ENCODE assay signal across 22 mouse cellular contexts in genomic region chr2:167657973-167658372, GRCm38 (mm10). TPM values are rescaled to one million over a fixed set of nuclear protein-coding genes. Genes with fewer than 3 reads are reported as not detected.
A peak's percentile ranks its signal among the peaks of the same experiment; 100 is the strongest.
DNase-seq lines count a peak whose midpoint lies in the region; ATAC-seq and TF ChIP-seq lines count a peak whose summit lies in the region.
"Had no signal": no experiment of that assay in that cellular context is flagged by ENCODE, and none has a peak within 500 bp of the region (broad histone marks: within the 10 kb centered on the region; RNA-seq: fewer than 3 reads in every experiment).

No protein-coding gene starts in this region.

- TF ChIP-seq EP300 in CH12.LX (IDR thresholded peaks at IDR 0.05; ENCODE audit: low read length) = no peak

- H3K4me2 ChIP-seq in heart, embryonic 13.5 days = peak overlapping the region; percentile 99; the same call in 1 of the 2 replicates
- H3K4me2 ChIP-seq in heart, embryonic 11.5 days = no peak overlapping the region
- H3K4me2 ChIP-seq in limb, embryonic 13.5 days (replicated peaks) = no peak overlapping the region
- H3K4me2 ChIP-seq in CH12.LX (ENCODE audit: insufficient read depth, low read depth, poor library complexity, severe bottlenecking) = peak overlapping the region; percentile 80; the same call in 1 of the 2 replicates
- H3K4me2 ChIP-seq: midbrain, embryonic 15.5 days had no signal

- H3K9ac ChIP-seq in heart, embryonic 13.5 days = 0 out of 2 replicates have a peak overlapping the region, but pooled peaks have one; percentile 12
- H3K9ac ChIP-seq in heart, embryonic 11.5 days (ENCODE audit: low read depth, low read length) = no peak overlapping the region
- H3K9ac ChIP-seq in limb, embryonic 13.5 days = peak overlapping the region; percentile 92; the same call in 1 of the 2 replicates
- no peak overlapping the region for H3K9ac ChIP-seq in CH12.LX (ENCODE audit: insufficient read depth, low read depth)
- H3K9ac ChIP-seq: midbrain, embryonic 15.5 days had no signal

- TF ChIP-seq RAD21 in CH12.LX (IDR thresholded peaks at IDR 0.05; ENCODE audit: low read depth, low read length) = no peak

- H3K27me3 ChIP-seq in heart, embryonic 13.5 days (replicated peaks) = 0 out of 2 replicates have a peak, but pooled peaks cover 4% of the 10 kb centered on the region
- 0 out of 2 replicates have a peak, but pooled peaks cover 5% of the 10 kb centered on the region for H3K27me3 ChIP-seq in heart, embryonic 11.5 days (ENCODE audit: control insufficient read depth, insufficient read depth, low read length)
- 0 out of 2 replicates have a peak, but pooled peaks cover 5% of the 10 kb centered on the region for H3K27me3 ChIP-seq in limb, embryonic 13.5 days
- peaks cover 11% of the 10 kb centered on the region for H3K27me3 ChIP-seq in limb, embryonic 10.5 days (ENCODE audit: low read depth, poor library complexity, severe bottlenecking)
- peaks cover 10% of the 10 kb centered on the region for H3K27me3 ChIP-seq in CH12.LX (replicated peaks)
- H3K27me3 ChIP-seq in embryonic facial prominence, embryonic 10.5 days (replicated peaks; ENCODE audit: low read depth, poor library complexity, severe bottlenecking) = peaks cover 11% of the 10 kb centered on the region
- H3K27me3 ChIP-seq: Patski had no signal

- H3K4me1 ChIP-seq in heart, embryonic 13.5 days = peaks cover 56% of the 10 kb centered on the region
- peaks cover 29% of the 10 kb centered on the region for H3K4me1 ChIP-seq in heart, embryonic 11.5 days (ENCODE audit: control insufficient read depth, insufficient read depth, low read length)
- H3K4me1 ChIP-seq in limb, embryonic 13.5 days = peaks cover 37% of the 10 kb centered on the region
- H3K4me1 ChIP-seq in limb, embryonic 10.5 days = peaks cover 46% of the 10 kb centered on the region
- peaks cover 31 to 54% of the 10 kb centered on the region in 2 experiments for H3K4me1 ChIP-seq in CH12.LX (ENCODE audit: control insufficient read depth in 1 of 2, insufficient read depth in 2 of 2)
- H3K4me1 ChIP-seq in embryonic facial prominence, embryonic 10.5 days = peaks cover 51% of the 10 kb centered on the region

- no peak overlapping the region for H3K27ac ChIP-seq in heart, embryonic 13.5 days (replicated peaks)
- H3K27ac ChIP-seq in heart, embryonic 11.5 days (ENCODE audit: low read depth, low read length) = no peak overlapping the region
- H3K27ac ChIP-seq in limb, embryonic 13.5 days = no peak overlapping the region
- no peak overlapping the region for H3K27ac ChIP-seq in limb, embryonic 10.5 days
- peak overlapping the region; percentile 49 for H3K27ac ChIP-seq in CH12.LX (ENCODE audit: insufficient read depth, low read depth)
- peak overlapping the region; percentile 12; the same call in 1 of the 2 replicates for H3K27ac ChIP-seq in embryonic facial prominence, embryonic 10.5 days (replicated peaks)
- H3K27ac ChIP-seq: midbrain, embryonic 15.5 days had no signal

- peaks cover 52% of the 10 kb centered on the region for H3K79me2 ChIP-seq in CH12.LX (replicated peaks; ENCODE audit: control insufficient read depth, extremely low read depth, insufficient read depth, poor library complexity, severe bottlenecking)

- no peak for TF ChIP-seq CTCF in CH12.LX (conservative IDR thresholded peaks at IDR 0.05 in 1 of 2, IDR thresholded peaks at IDR 0.05 in 1 of 2; ENCODE audit: low read depth in 2 of 2, low read length in 2 of 2)

- H3K9me3 ChIP-seq in heart, embryonic 13.5 days = no peaks in the 10 kb centered on the region
- no peaks in the 10 kb centered on the region for H3K9me3 ChIP-seq in heart, embryonic 11.5 days (replicated peaks; ENCODE audit: control insufficient read depth, low read length)
- no peaks in the 10 kb centered on the region for H3K9me3 ChIP-seq in limb, embryonic 13.5 days
- no peaks in the 10 kb centered on the region for H3K9me3 ChIP-seq in limb, embryonic 10.5 days (replicated peaks)
- no peaks in the 10 kb centered on the region for H3K9me3 ChIP-seq in CH12.LX (replicated peaks; ENCODE audit: low read length)
- no peaks in the 10 kb centered on the region for H3K9me3 ChIP-seq in embryonic facial prominence, embryonic 10.5 days
- H3K9me3 ChIP-seq: midbrain, embryonic 15.5 days had no signal

- DNase-seq in limb, embryonic 10.5 days (ENCODE audit: low spot score) = no peak
- no peak for DNase-seq in CH12.LX (ENCODE audit: extremely low read depth)
- DNase-seq in embryonic facial prominence, embryonic 10.5 days (ENCODE audit: low spot score) = no peak
- no peak for DNase-seq in embryo, embryonic 11 days
- DNase-seq: adrenal gland, postnatal 14 days; B cell, adult 2 months; cerebellum, adult 9-10 months; heart, postnatal 4 days; layer of hippocampus, postnatal 36 days; right cerebral cortex, adult 18-20 months; spleen, adult 18-20 months; thymus, postnatal 14 days had no signal

- 84% methylated on average over 4 of the region's 4 CpGs for WGBS in heart, embryonic 13.5 days
- WGBS in heart, embryonic 11.5 days (ENCODE audit: insufficient replicate concordance) = 88% methylated on average over 4 of the region's 4 CpGs
- WGBS in limb, embryonic 13.5 days = 85% methylated on average over 4 of the region's 4 CpGs
- 87% methylated on average over 4 of the region's 4 CpGs for WGBS in limb, embryonic 10.5 days
- WGBS in embryonic facial prominence, embryonic 10.5 days = 86% methylated on average over 4 of the region's 4 CpGs

- H3K36me3 ChIP-seq in heart, embryonic 13.5 days = peaks cover 34% of the 10 kb centered on the region
- peaks cover 2% of the 10 kb centered on the region; the same call in 1 of the 2 replicates for H3K36me3 ChIP-seq in heart, embryonic 11.5 days (ENCODE audit: control insufficient read depth, insufficient read depth, low read length)
- H3K36me3 ChIP-seq in limb, embryonic 13.5 days = peaks cover 32% of the 10 kb centered on the region
- peaks cover 43% of the 10 kb centered on the region for H3K36me3 ChIP-seq in limb, embryonic 10.5 days
- peaks cover 19 to 36% of the 10 kb centered on the region in 2 experiments for H3K36me3 ChIP-seq in CH12.LX (replicated peaks in 1 of 2; ENCODE audit: control insufficient read depth in 1 of 2, insufficient read depth in 1 of 2, low read length in 1 of 2)
- peaks cover 48% of the 10 kb centered on the region for H3K36me3 ChIP-seq in embryonic facial prominence, embryonic 10.5 days (replicated peaks)
- H3K36me3 ChIP-seq: midbrain, embryonic 15.5 days had no signal

- no peak for TF ChIP-seq POLR2A in CH12.LX (IDR thresholded peaks at IDR 0.05; ENCODE audit: low read depth, low read length)

- dilution Hi-C loops in CH12.LX (cut with MboI; ENCODE audit: extremely low pct_ligation_motif_present, extremely low pct_unique_long_range_greater_than_20kb, low sequenced_read_pairs) = no loop called here

- no peak overlapping the region for H3K4me3 ChIP-seq in heart, embryonic 13.5 days
- H3K4me3 ChIP-seq in heart, embryonic 11.5 days (ENCODE audit: low read depth, low read length) = no peak overlapping the region
- no peak overlapping the region for H3K4me3 ChIP-seq in limb, embryonic 13.5 days
- H3K4me3 ChIP-seq in limb, embryonic 10.5 days = no peak overlapping the region
- no peak overlapping the region for H3K4me3 ChIP-seq in CH12.LX (replicated peaks in 1 of 3; ENCODE audit: low read depth in 2 of 3, low read length in 2 of 3, poor library complexity in 1 of 3)
- H3K4me3 ChIP-seq in embryonic facial prominence, embryonic 10.5 days = peak overlapping the region; percentile 81; the same call in 1 of the 2 replicates
- H3K4me3 ChIP-seq: midbrain, embryonic 15.5 days had no signal

- in situ Hi-C loops in CH12.LX (cut with MboI; ENCODE audit: low pct_ligation_motif_present, low pct_unique_long_range_greater_than_20kb, low sequenced_read_pairs) = no loop called here

- no peak for ATAC-seq in heart, embryonic 13.5 days (ENCODE audit: extremely low read depth, insufficient number of reproducible peaks, low FRiP score, low TSS enrichment)
- ATAC-seq in heart, embryonic 11.5 days (replicated peaks; ENCODE audit: insufficient number of reproducible peaks, low FRiP score, low TSS enrichment) = no peak
- no peak for ATAC-seq in limb, embryonic 13.5 days (ENCODE audit: low FRiP score, low read depth)
- no peak for ATAC-seq in inflammation-experienced regulatory T-cells, adult 6 months
- ATAC-seq: activated CD4-positive, CD25-positive, alpha-beta regulatory T cell, adult 4 months; forebrain, embryonic 14.5 days; hindbrain, embryonic 16.5 days; midbrain, embryonic 15.5 days; Patski had no signal

RNA-seq across cellular contexts. Expression of gene Gm20431, which starts 3.3 kb away (rescaled TPM):
- polyA plus RNA-seq in heart, embryonic 13.5 days (2015; fragmentation: Nextera tagmentation; extraction: Ambion mirVana) = 1.9 and 4.5 TPM in 2 replicates
- polyA plus RNA-seq in heart, embryonic 11.5 days (2014; fragmentation: Nextera tagmentation; extraction: Ambion mirVana) = 1.9 and 5.2 TPM in 2 replicates
- polyA plus RNA-seq in limb, embryonic 13.5 days (2015; fragmentation: Nextera tagmentation; extraction: Ambion mirVana) = 6.2 and 11.2 TPM in 2 replicates
- 1.0 and 4.0 TPM in 2 replicates for polyA plus RNA-seq in limb, embryonic 10.5 days (2016; fragmentation: Nextera tagmentation; extraction: Ambion mirVana)
- total RNA-seq in CH12.LX (2012; rRNA removed) = 10.3 and 15.0 TPM in 2 replicates
- total RNA-seq in CH12.LX (2014; rRNA removed) = not detected in 2 replicates
- polyA plus RNA-seq in CH12.LX (2012; ENCODE audit: insufficient read length, low read depth) = 2.4 TPM in 1 of 2 replicates, not detected in the other
- 0.68 and 4.9 TPM in 2 replicates for polyA plus RNA-seq in embryonic facial prominence, embryonic 10.5 days (2016; fragmentation: Nextera tagmentation; extraction: Ambion mirVana)
- polyA plus RNA-seq in inflammation-experienced regulatory T-cells, adult 6 months (2017; shearing (Covaris generic)) = not detected
- polyA plus RNA-seq: activated CD4-positive, CD25-positive, alpha-beta regulatory T cell, adult 4 months; liver, embryonic 16.5 days had no signal

RNA-seq across cellular contexts. Expression of gene Ube2v1, which starts 26.1 kb away (rescaled TPM):
- 216 and 229 TPM in 2 replicates for polyA plus RNA-seq in heart, embryonic 13.5 days (2015; fragmentation: Nextera tagmentation; extraction: Ambion mirVana)
- 195 and 211 TPM in 2 replicates for polyA plus RNA-seq in heart, embryonic 11.5 days (2014; fragmentation: Nextera tagmentation; extraction: Ambion mirVana)
- polyA plus RNA-seq in limb, embryonic 13.5 days (2015; fragmentation: Nextera tagmentation; extraction: Ambion mirVana) = 268 and 284 TPM in 2 replicates
- 375 and 404 TPM in 2 replicates for polyA plus RNA-seq in limb, embryonic 10.5 days (2016; fragmentation: Nextera tagmentation; extraction: Ambion mirVana)
- total RNA-seq in CH12.LX (2012; rRNA removed) (126 TPM in 2 replicates), CH12.LX (2014; rRNA removed) (84.0 and 92.8 TPM in 2 replicates)
- polyA plus RNA-seq in CH12.LX (2012; ENCODE audit: insufficient read length, low read depth) = 157 and 184 TPM in 2 replicates
- polyA plus RNA-seq in embryonic facial prominence, embryonic 10.5 days (2016; fragmentation: Nextera tagmentation; extraction: Ambion mirVana) = 384 and 394 TPM in 2 replicates
- polyA plus RNA-seq in inflammation-experienced regulatory T-cells, adult 6 months (2017; shearing (Covaris generic)) = 100 to 1,000 TPM; 370 to 426 (median 380) TPM

RNA-seq across cellular contexts. Expression of gene Cebpb, which starts 30.7 kb away (rescaled TPM):
- polyA plus RNA-seq in heart, embryonic 13.5 days (2015; fragmentation: Nextera tagmentation; extraction: Ambion mirVana) = 2.0 and 4.5 TPM in 2 replicates
- 8.0 and 8.2 TPM in 2 replicates for polyA plus RNA-seq in heart, embryonic 11.5 days (2014; fragmentation: Nextera tagmentation; extraction: Ambion mirVana)
- polyA plus RNA-seq in limb, embryonic 13.5 days (2015; fragmentation: Nextera tagmentation; extraction: Ambion mirVana) = 2.3 and 3.4 TPM in 2 replicates
- polyA plus RNA-seq in limb, embryonic 10.5 days (2016; fragmentation: Nextera tagmentation; extraction: Ambion mirVana) = 1.2 and 2.2 TPM in 2 replicates
- total RNA-seq in CH12.LX (2012; rRNA removed) (2.3 and 6.2 TPM in 2 replicates), CH12.LX (2014; rRNA removed) (0.19 TPM in 1 of 2 replicates, not detected in the other)
- polyA plus RNA-seq in CH12.LX (2012; ENCODE audit: insufficient read length, low read depth) = 0.24 TPM in 1 of 2 replicates, not detected in the other
- 1.7 and 1.8 TPM in 2 replicates for polyA plus RNA-seq in embryonic facial prominence, embryonic 10.5 days (2016; fragmentation: Nextera tagmentation; extraction: Ambion mirVana)
- 1 to 10 TPM in 2 of 3 experiments, under 1 TPM in 1; 0.65 to 3.2 (median 2.1) TPM for polyA plus RNA-seq in inflammation-experienced regulatory T-cells, adult 6 months (2017; shearing (Covaris generic))

RNA-seq across cellular contexts. Expression of gene Tmem189, which starts 31.6 kb away (rescaled TPM):
- polyA plus RNA-seq in heart, embryonic 13.5 days (2015; fragmentation: Nextera tagmentation; extraction: Ambion mirVana) = 37.4 and 37.6 TPM in 2 replicates
- 38.2 and 38.7 TPM in 2 replicates for polyA plus RNA-seq in heart, embryonic 11.5 days (2014; fragmentation: Nextera tagmentation; extraction: Ambion mirVana)
- 35.7 and 40.1 TPM in 2 replicates for polyA plus RNA-seq in limb, embryonic 13.5 days (2015; fragmentation: Nextera tagmentation; extraction: Ambion mirVana)
- polyA plus RNA-seq in limb, embryonic 10.5 days (2016; fragmentation: Nextera tagmentation; extraction: Ambion mirVana) = 41.9 and 43.2 TPM in 2 replicates
- total RNA-seq in CH12.LX (2012; rRNA removed) (30.9 and 31.0 TPM in 2 replicates), CH12.LX (2014; rRNA removed) (25.1 and 27.9 TPM in 2 replicates)
- polyA plus RNA-seq in CH12.LX (2012; ENCODE audit: insufficient read length, low read depth) = 29.4 and 29.5 TPM in 2 replicates
- polyA plus RNA-seq in embryonic facial prominence, embryonic 10.5 days (2016; fragmentation: Nextera tagmentation; extraction: Ambion mirVana) = 40.2 and 43.7 TPM in 2 replicates
- 10 to 100 TPM; 12.5 to 16.8 (median 12.8) TPM for polyA plus RNA-seq in inflammation-experienced regulatory T-cells, adult 6 months (2017; shearing (Covaris generic))

Comparison
In these comparisons a context has a peak if more than half of its experiments do, and no peak if none do; other contexts are left out.
1. H3K4me2 ChIP-seq: peak in heart, embryonic 13.5 days (single experiment) and CH12.LX (single experiment); none in heart, embryonic 11.5 days (single experiment) and limb, embryonic 13.5 days (single experiment).
2. H3K9ac ChIP-seq: peak in heart, embryonic 13.5 days (single experiment) and limb, embryonic 13.5 days (single experiment); none in heart, embryonic 11.5 days (single experiment) and CH12.LX (single experiment).
3. H3K27ac ChIP-seq: peak in CH12.LX (single experiment) and embryonic facial prominence, embryonic 10.5 days (single experiment); none in heart, embryonic 13.5 days (single experiment), heart, embryonic 11.5 days (single experiment), limb, embryonic 13.5 days (single experiment) and limb, embryonic 10.5 days (single experiment).